Mouse (Mus musculus): Measurements from ENCODE around the gene Ppp1r2.

GRCm38 (mm10) chr16:31255685-31256084, 19.4 kb downstream of the Ppp1r2 start:
- no peak for TF ChIP-seq POLR2A (IDR thresholded peaks at IDR 0.05; ENCODE audit: borderline replicate concordance, low read depth, low read length)
- TF ChIP-seq CTCF (IDR thresholded peaks at IDR 0.05; ENCODE audit: low read depth, low read length), result no peak
